Mouse (Mus musculus) intestine, embryonic 14.5 days (tissue): ENCODE data around the gene Adarb1. TPM values are rescaled to one million over a fixed set of nuclear protein-coding genes. Genes with fewer than 3 reads are reported as not detected.
A peak's percentile ranks its signal among the peaks of the same experiment; 100 is the strongest.
"Not testable (repeated sequence)": the region's sequence is repeated elsewhere in the genome, so short reads cannot be mapped to it uniquely, and the experiment has no call there.

Experiments used
- ATAC-seq: fragments of 200-750 bp; cut with Nextera tagmentation; replicated peaks from 2 replicates; pipeline ENCODE4 v1.8.0; 2017; ENCODE audit warnings: low read depth, moderate number of reproducible peaks, moderate TSS enrichment, moderate library complexity; ENCODE audit not compliant: low FRiP score, low TSS enrichment
- DNase-seq: peaks from one replicate; pipeline ENCODE4 v3.0.0-alpha.2; 2018; ENCODE audit warnings: low spot score
- H3K27ac ChIP-seq: fragments of 300-500 bp; sonication (generic); 2 replicates; pipeline ENCODE4 v1.5.1; 2014; ENCODE audit warnings: low read depth, mild to moderate bottlenecking, control low read depth
- H3K27me3 ChIP-seq: fragments of 300-500 bp; sonication (generic); replicated peaks from 2 replicates; pipeline ENCODE4 v1.6.1; 2014; ENCODE audit warnings: low read length, control low read depth; ENCODE audit not compliant: control insufficient read depth, insufficient read depth
- H3K36me3 ChIP-seq: fragments of 300-500 bp; sonication (generic); 2 replicates; pipeline ENCODE4 v1.6.1; 2014; ENCODE audit warnings: low read length, control low read depth; ENCODE audit not compliant: control insufficient read depth, insufficient read depth
- H3K4me1 ChIP-seq: fragments of 300-500 bp; sonication (generic); replicated peaks from 2 replicates; pipeline ENCODE4 v1.6.1; 2014; ENCODE audit warnings: low read length, control low read depth, mixed read lengths; ENCODE audit not compliant: control insufficient read depth, insufficient read depth
- H3K4me2 ChIP-seq: fragments of 300-500 bp; sonication (generic); 2 replicates; pipeline ENCODE4 v1.6.1; 2014; ENCODE audit warnings: low read length
- H3K4me3 ChIP-seq: fragments of 300-500 bp; sonication (generic); 2 replicates; pipeline ENCODE4 v1.5.1; 2014; ENCODE audit warnings: low read depth, low read length, control low read depth, mixed read lengths
- H3K9ac ChIP-seq: fragments of 300-500 bp; sonication (generic); 2 replicates; pipeline ENCODE4 v1.6.1; 2014; ENCODE audit warnings: mild to moderate bottlenecking, low read length
- H3K9me3 ChIP-seq: fragments of 300-500 bp; sonication (generic); 2 replicates; pipeline ENCODE4 v1.6.1; 2016; ENCODE audit warnings: low read length, control low read depth; ENCODE audit not compliant: control insufficient read depth
- WGBS: fragments of 180-500 bp; shearing (Covaris S2); extraction: QIAGEN DNeasy Blood & Tissue Kit; methylation state at CpG from one replicate; pipeline ENCODE4 v1.1.7; 2014; 5-methylcytosine and 5-hydroxymethylcytosine counted together
- polyA plus RNA-seq: library from polyadenylated mRNA; unstranded; fragments of >200 nt; fragmentation: Nextera tagmentation; extraction: Ambion mirVana; gene quantifications from 2 replicates; pipeline ENCODE4 v1.2.1, GENCODE M21; 2014

The Adarb1 gene
- polyA plus RNA-seq, 1 experiment from 2014 or later: 3.8 TPM

- H3K4me3 ChIP-seq: no peak overlapping the region
- no peaks in the 10 kb centered on the region for H3K9me3 ChIP-seq
- whole genome bisulfite sequencing: 93% methylated on average over 12 of the region's 12 CpGs
- no peaks in the 10 kb centered on the region for H3K36me3 ChIP-seq
- DNase-seq: no peak
- ATAC-seq: no peak
- H3K27me3 ChIP-seq: no peaks in the 10 kb centered on the region
- H3K4me2 ChIP-seq: no peak overlapping the region
- no peak overlapping the region for H3K9ac ChIP-seq
- H3K27ac ChIP-seq: no peak overlapping the region
- no peaks in the 10 kb centered on the region for H3K4me1 ChIP-seq
Observed at GRCm38 (mm10) chr10:77294691-77295090, 123.4 kb downstream of the Adarb1 start.

DNA sequence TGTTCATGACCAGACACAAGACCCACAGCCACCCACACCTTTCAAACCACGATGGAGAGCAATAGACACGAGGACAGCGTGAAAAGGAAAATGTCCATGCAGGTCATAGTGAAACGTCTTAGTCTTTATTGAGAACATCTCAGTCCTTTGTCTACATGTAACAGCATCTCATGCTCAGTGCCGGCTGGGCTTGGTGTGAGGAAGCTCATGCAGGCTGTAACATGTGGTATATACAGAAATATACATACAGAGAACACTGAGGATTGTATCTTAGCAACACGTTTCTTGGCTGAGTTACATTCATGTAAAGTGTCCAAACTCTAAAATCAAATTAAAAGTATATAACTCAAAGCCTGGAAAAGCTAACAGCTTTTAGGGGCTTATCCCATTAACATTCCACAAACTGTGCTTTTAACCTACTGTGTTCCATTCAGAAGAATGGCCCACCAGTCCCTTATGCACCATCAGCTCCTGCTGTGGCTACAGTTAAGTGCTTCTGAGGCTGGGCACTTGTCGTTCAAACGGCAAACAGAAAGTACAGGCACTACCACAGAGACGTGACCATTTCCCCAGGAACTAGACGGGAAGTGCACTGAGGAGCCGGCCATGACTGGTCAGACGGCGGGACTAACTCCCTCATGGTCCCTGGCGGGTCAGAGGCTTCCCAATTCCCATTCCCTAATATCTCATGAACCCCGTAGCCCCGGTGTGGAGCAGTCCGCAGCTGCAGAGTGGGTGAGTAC is 127.3 kb downstream of the Adarb1 start:
- Histone ChIP-seq H3K4me3 (no peak overlapping the region), H3K4me2 (no peak overlapping the region), H3K36me3 (no peaks in the 10 kb centered on the region), H3K27ac (no peak overlapping the region), H3K27me3 (no peaks in the 10 kb centered on the region), H3K4me1 (no peaks in the 10 kb centered on the region), H3K9me3 (no peaks in the 10 kb centered on the region), H3K9ac (no peak overlapping the region)
- no peak for ATAC-seq
- WGBS: 77% methylated on average over 17 of the region's 17 CpGs
- no peak for DNase-seq

GRCm38 (mm10) chr10:77289559-77289958 is 128.5 kb downstream of the Adarb1 start:
- no peak overlapping the region for H3K9ac ChIP-seq
- H3K27ac ChIP-seq: no peak overlapping the region
- ATAC-seq (no peak), DNase-seq (no peak)
- no peaks in the 10 kb centered on the region for H3K9me3 ChIP-seq
- H3K27me3 ChIP-seq: no peaks in the 10 kb centered on the region
- H3K4me3 ChIP-seq: no peak overlapping the region
- H3K4me2 ChIP-seq: no peak overlapping the region
- H3K4me1 ChIP-seq: 0 out of 2 replicates have a peak, but pooled peaks cover under 1% of the 10 kb centered on the region
- no peaks in the 10 kb centered on the region for H3K36me3 ChIP-seq
- WGBS: 90% methylated on average over 8 of the region's 8 CpGs

DNA sequence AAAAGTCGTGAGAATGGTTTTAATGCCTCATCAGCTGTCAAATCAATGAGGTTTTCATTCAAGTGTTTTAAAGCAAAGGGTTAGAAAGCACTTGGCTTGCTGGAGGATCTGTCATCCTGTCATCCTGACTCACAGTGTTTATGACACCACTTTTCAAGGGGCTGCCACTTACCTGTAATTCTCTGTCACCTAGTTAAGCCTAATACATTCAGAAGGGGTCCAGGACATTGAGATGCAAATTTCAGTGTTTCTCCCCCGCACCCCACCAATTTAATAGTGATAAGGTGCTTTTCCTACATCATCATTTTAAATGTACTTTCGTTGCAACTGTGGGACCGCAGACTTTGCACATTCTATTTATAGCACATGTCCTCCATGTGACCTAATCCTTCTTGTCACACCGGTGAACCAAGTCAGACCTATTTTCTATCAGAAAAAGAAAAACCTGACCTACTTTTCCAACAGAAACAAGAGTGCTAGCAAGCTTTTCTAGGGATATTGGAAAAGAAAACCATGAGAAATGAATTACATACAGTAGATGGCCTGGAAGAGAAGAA is 129.4 kb downstream of the Adarb1 start:
- H3K27me3 ChIP-seq: no peaks in the 10 kb centered on the region
- DNase-seq: no peak
- no peak for ATAC-seq
- no peak overlapping the region for H3K4me3 ChIP-seq
- peaks cover 9% of the 10 kb centered on the region; the same call in 1 of the 2 replicates for H3K4me1 ChIP-seq
- H3K27ac ChIP-seq: no peak overlapping the region
- no peaks in the 10 kb centered on the region for H3K9me3 ChIP-seq
- H3K9ac ChIP-seq: no peak overlapping the region
- 40% methylated on average over 5 of the region's 5 CpGs for WGBS
- no peaks in the 10 kb centered on the region for H3K36me3 ChIP-seq
- no peak overlapping the region for H3K4me2 ChIP-seq

DNA sequence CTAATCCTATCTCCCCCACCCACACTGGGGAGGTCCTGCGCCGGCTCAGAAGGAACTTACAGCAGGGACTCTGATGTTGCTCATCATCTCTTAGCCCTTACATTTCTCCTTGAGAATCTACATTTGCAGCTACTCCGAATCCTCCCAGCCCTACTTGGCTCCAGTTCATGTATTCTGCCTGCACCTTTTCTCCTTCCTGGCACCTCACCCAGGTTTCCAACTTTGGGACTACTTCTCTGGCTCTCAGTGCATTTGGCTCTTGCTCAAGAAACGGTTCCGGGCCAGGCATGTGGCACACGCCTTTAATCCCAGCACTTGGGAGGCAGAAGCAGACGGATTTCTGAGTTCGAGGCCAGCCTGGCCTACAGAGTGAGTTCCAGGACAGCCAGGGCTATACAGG is 130.4 kb downstream of the Adarb1 start:
- Histone ChIP-seq H3K36me3 (no peaks in the 10 kb centered on the region), H3K4me1 (peaks cover 16% of the 10 kb centered on the region; the same call in 1 of the 2 replicates), H3K9ac (no peak overlapping the region), H3K4me3 (no peak overlapping the region), H3K27me3 (no peaks in the 10 kb centered on the region), H3K4me2 (no peak overlapping the region), H3K9me3 (no peaks in the 10 kb centered on the region), H3K27ac (no peak overlapping the region)
- DNase-seq (no peak), ATAC-seq (no peak)
- WGBS: 85% methylated on average over 8 of the region's 8 CpGs

- no peak overlapping the region for H3K9ac ChIP-seq
- no peak for ATAC-seq
Observed at GRCm38 (mm10) chr10:77284832-77285231, 133.2 kb downstream of the Adarb1 start.

GRCm38 (mm10) chr10:77282822-77283221 is 135.2 kb downstream of the Adarb1 start:
- H3K9ac ChIP-seq: no peak overlapping the region
- H3K4me1 ChIP-seq: peaks cover 16% of the 10 kb centered on the region; the same call in 1 of the 2 replicates
- peak; percentile 84 for DNase-seq
- no peaks in the 10 kb centered on the region for H3K9me3 ChIP-seq
- H3K27me3 ChIP-seq: no peaks in the 10 kb centered on the region
- no peak overlapping the region for H3K27ac ChIP-seq
- WGBS: 25% methylated on average over 6 of the region's 6 CpGs
- no peak overlapping the region for H3K4me2 ChIP-seq
- H3K4me3 ChIP-seq: no peak overlapping the region
- no peaks in the 10 kb centered on the region for H3K36me3 ChIP-seq
- ATAC-seq: 0 out of 2 replicates have a peak, but pooled peaks have one; percentile 40

More at GRCm38 (mm10) chr10:77284832-77285231, 133.2 kb downstream of the Adarb1 start:
- Histone ChIP-seq H3K27ac (no peak overlapping the region), H3K9me3 (no peaks in the 10 kb centered on the region), H3K27me3 (no peaks in the 10 kb centered on the region), H3K36me3 (no peaks in the 10 kb centered on the region), H3K4me3 (no peak overlapping the region), H3K4me1 (peaks cover 16% of the 10 kb centered on the region; the same call in 1 of the 2 replicates), H3K4me2 (no peak overlapping the region)
- no peak for DNase-seq
- WGBS: 34% methylated on average over 6 of the region's 6 CpGs

DNA sequence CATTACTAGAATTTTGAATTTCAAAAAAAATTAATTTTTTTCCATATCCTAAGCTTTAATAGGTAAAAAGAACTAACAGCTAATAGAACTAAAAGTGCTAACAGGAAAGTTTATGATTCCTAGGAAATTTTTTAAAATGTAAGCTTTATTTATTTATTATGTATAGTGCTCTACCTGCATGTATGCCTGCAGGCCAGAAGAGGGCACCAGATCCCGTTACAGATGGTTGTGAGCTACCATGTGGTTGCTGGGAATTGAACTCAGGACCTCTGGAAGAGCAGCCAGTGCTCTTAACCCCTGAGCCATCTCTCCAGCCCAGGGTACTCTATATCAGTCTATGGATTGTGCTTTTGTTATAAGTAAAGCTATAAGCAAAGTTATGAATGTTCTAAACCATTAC is 136.0 kb downstream of the Adarb1 start:
- H3K4me1 ChIP-seq: peaks cover 16% of the 10 kb centered on the region; the same call in 1 of the 2 replicates
- H3K9me3 ChIP-seq, H3K4me2 ChIP-seq, ATAC-seq, H3K4me3 ChIP-seq, H3K27ac ChIP-seq, H3K27me3 ChIP-seq, H3K9ac ChIP-seq, H3K36me3 ChIP-seq, DNase-seq: not testable (repeated sequence)
- WGBS: 84% methylated on average over 1 of the region's 1 CpGs

DNA sequence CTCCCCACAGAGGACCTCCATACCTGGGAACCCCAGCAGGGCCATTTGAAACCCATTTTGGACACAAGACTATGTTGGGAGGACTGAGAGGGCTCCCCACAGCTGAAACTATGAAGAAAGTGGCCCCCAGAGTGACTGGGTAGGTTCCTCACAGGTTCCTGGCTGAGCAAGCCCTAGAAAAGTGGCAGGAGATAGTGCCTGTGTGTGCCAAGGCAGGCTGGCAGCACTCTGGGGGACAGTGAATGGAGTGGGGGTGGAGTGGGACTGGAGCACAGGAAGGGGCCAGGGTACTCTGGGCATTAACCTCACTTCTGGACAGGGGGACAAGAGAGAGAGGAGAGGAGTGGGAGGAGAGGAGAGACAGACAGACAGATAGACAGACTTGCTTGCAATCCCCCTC is 144.3 kb downstream of the Adarb1 start:
- Histone ChIP-seq H3K4me3 (no peak overlapping the region), H3K4me2 (no peak overlapping the region), H3K9me3 (no peaks in the 10 kb centered on the region), H3K27me3 (no peaks in the 10 kb centered on the region), H3K4me1 (no peaks in the 10 kb centered on the region), H3K9ac (no peak overlapping the region), H3K36me3 (peaks cover 19% of the 10 kb centered on the region), H3K27ac (no peak overlapping the region)
- DNase-seq (no peak), ATAC-seq (no peak)
